Mouse (Mus musculus) splenic B cell, adult 2 months (primary cell): Measurements from ENCODE around the gene Trrap.
A peak's percentile ranks its signal among the peaks of the same experiment; 100 is the strongest.

ENCODE experiments used
- DNase-seq: peaks from one replicate; pipeline ENCODE4 v3.0.0-alpha.2; 2011; ENCODE audit warnings: low read depth, low spot score
- H3K27me3 ChIP-seq: 2 replicates; pipeline ENCODE4 v1.6.1; 2012; ENCODE audit warnings: mild to moderate bottlenecking, low read length, moderate library complexity, mixed read lengths; ENCODE audit not compliant: control insufficient read depth, poor library complexity, insufficient read depth, severe bottlenecking
- H3K36me3 ChIP-seq: 2 replicates; pipeline ENCODE4 v1.6.1; 2012; ENCODE audit warnings: mild to moderate bottlenecking, low read length, moderate library complexity, mixed read lengths; ENCODE audit not compliant: control insufficient read depth, poor library complexity, insufficient read depth, severe bottlenecking

The Trrap gene

DNA sequence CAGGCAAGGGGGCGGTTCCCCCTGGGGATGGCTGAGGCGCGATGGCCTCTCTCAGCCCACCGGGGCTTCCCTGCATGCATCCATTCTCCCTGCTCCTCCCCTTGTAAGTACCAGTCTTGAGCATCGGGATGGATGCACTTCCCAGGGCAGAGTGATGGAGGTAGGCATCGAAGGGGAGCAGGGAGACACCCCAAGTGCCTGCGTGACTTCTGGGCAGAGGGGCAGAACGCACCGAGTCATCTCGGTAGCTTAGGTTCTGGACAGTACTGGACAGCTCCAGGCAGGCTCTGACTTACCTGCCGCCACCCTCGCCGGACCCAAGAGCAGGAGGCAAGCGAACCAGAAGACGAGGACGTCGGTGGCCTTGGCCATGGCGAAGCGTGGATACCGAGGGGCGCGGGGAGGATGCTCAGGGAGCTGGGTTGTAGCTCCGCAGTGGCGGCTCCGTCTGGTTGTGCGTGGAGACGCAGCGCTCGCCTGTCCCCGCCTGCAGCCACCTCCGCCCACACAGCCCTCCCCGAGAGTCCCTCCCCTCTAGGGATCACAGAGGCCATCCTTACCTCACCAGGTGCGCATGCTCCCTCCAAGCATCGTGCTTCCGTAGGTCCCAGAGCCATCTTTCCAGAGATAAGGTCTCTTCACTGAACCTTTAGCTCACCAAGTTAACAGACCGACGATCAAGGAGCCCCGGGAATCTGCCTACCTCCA lies 6.2 kb upstream of the Trrap start, which contains the start of gene Tmem130:
Gene Tmem130, minus strand, starts transcription at position 658 of the 708 bp plus-strand sequence.
- peak; percentile 11 for DNase-seq
- Histone ChIP-seq H3K27me3 (no peaks in the 10 kb centered on the region), H3K36me3 (no peaks in the 10 kb centered on the region)

DNA sequence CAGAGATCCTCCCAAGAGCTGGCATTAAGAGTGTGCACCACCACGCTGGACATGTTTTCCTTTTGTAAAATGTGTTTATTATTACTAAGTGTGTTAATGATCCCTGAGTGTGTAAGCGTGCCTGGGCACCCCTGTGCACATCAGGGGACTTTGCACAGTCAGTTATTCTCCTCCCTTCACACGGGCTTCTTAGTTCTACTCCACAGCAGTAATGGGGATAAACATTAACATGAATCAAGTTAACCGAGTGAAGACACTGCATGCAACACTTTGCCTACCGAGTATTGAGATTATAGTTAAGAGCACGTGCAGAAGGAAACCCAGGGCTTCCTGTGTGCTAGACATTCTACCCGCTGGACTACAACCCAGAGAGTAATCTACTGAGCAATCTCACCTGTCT lies 1.5 kb upstream of the Trrap start:
- H3K36me3 ChIP-seq = no peaks in the 10 kb centered on the region
- no peak for DNase-seq
- H3K27me3 ChIP-seq = no peaks in the 10 kb centered on the region

DNA sequence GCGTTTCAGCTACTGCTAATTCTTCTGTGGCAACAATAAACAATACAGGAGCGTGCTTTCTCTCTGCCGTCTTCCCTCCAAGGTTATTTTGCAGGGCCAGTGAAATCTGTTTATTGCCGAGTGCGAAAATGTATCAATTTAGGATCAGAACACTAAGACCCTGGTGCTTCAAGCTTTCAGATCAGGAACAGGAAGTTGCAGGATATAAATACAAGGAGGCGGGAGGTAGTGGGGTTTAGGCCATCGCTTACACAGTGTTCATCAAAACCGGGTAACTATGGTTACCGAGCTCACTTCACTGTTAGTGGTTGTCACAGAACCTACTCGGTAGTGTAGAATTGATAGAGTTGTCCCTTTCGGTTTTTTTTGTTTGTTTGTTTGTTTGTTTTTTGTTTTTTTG lies 886 bp upstream of the Trrap start:
- no peak for DNase-seq
- Histone ChIP-seq H3K36me3 (no peaks in the 10 kb centered on the region), H3K27me3 (no peaks in the 10 kb centered on the region)

DNA sequence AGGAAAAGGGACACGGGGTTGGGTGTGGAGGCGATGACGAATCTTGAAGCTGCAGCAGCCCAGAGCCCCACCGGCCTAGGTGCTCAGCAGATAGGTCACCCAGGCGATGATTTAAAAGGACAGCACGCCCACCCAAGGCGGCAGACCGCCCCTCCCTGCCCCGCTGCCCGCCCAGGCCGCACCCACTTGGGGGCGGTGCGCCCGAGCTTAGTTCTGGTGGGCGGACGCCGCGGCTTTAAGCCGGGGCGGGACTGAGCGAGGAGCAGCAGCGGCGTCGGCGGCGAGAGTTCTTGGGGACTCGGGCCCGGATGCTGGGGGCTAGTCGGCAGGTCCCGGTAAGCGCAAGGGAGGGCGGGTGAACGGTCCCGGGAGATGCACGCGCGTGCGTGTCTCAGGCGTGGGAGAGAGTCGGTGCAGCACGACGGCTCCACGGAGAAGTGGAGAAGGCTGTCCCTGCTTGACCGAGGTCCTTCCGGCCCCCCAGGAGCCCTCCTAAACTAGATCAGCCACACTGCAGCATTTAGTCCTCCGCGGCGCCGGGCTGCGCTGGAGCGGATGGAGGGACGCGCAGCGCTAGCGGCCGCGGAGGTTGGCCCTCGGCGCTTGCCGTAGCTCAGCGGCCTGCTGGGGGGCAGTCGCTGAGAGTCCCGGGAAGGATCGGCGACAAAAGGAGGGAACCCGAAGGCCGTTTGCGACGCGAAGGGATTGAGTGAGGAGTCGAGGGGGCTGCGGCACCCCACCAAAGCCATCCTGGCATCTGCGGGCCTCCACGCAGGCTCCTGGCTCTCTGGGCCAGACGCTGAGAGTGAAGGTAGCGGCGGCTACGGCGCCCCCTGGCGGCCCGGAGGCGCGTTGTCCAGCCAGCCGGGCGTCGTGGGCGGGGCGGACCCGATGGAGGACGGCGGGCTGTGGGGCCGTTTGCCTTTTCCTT lies 644 bp downstream of the Trrap start:
- peak; percentile 95 for DNase-seq
- Histone ChIP-seq H3K27me3 (no peaks in the 10 kb centered on the region), H3K36me3 (no peaks in the 10 kb centered on the region; the same call in 1 of the 2 replicates)

DNA sequence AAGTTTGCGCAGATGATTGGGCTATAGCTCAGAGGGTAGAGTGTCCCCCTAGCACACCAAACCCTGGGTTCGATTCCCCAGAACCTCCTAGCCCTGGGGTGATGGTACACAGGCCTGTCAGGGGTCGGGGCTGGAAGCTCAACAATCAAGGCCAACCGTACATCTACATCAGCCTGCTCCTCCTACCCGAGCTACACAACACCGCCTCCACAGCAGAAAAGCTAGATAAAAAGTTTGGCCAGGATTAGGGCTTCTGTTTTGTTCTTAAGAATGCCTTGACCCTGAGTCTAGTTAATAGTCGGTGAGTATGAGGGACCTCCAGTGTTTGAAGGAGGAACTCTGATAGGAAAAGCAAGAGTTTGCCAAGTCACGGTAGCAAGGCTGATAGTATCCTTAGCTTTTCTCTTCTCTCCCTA lies 1.5 kb downstream of the Trrap start:
- Histone ChIP-seq H3K36me3 (no peaks in the 10 kb centered on the region; the same call in 1 of the 2 replicates), H3K27me3 (no peaks in the 10 kb centered on the region)
- no peak for DNase-seq

DNA sequence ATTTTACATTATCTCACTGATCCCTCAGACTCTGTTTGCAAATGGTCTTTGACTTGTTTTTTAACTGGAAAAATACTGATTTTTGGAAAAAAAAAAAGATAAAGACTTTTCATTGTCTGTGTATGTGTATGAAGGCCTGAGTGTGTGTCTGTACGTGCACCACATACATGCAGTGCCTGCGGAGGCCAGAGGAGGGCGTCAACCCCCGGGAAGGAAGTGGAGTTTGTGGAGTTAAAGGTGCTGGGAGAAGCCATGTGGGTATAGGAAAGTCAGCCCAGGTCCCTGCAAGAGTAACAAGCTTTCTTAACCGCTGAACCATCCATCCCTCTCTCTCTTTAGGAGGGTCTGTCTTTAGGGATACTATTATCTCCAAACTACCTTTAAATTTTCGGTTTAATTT lies 5.7 kb downstream of the Trrap start:
- Histone ChIP-seq H3K27me3 (no peaks in the 10 kb centered on the region), H3K36me3 (peaks cover 3% of the 10 kb centered on the region)
- DNase-seq = no peak

DNA sequence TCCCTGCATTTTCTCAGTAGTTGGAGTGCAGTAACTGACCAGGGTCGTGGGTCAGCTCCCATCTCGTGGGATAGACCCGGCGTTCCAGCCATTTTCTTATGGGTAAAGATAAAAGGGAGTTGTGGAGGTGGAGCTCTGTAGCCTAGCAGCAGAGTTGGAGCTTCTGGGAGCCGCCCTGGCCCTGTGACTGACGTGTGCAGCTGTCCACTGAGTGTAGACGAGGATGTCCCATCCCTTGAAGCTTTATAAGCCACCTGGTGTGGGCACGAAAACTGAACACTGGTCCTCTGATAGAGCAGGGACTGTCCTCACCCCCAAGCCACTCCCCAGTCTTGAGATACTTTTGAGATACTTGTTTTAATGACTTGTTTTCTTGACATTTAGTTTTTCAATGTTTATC lies 13.1 kb downstream of the Trrap start:
- no peaks in the 10 kb centered on the region for H3K27me3 ChIP-seq
- no peak for DNase-seq
- H3K36me3 ChIP-seq = peaks cover 10% of the 10 kb centered on the region

DNA sequence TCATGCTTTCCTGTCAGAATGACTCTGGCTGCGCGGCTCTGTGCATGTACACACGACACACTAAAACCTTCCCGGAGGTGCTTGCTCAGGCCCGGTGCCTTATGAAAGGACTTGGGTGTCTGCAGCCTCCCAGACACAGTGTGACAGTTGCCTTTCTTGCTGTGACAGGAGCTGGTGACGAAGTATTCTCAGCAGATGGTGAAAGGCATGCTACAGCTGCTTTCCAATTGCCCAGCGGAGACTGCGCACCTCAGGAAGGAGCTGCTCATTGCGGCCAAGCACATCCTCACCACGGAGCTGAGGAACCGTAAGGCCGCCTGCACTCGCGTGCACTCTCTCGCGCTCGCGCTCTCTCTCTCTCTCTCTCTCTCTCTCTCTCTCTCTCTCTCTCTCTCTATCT lies 18.9 kb downstream of the Trrap start:
- Histone ChIP-seq H3K36me3 (peaks cover 23% of the 10 kb centered on the region), H3K27me3 (no peaks in the 10 kb centered on the region)
- no peak for DNase-seq

DNA sequence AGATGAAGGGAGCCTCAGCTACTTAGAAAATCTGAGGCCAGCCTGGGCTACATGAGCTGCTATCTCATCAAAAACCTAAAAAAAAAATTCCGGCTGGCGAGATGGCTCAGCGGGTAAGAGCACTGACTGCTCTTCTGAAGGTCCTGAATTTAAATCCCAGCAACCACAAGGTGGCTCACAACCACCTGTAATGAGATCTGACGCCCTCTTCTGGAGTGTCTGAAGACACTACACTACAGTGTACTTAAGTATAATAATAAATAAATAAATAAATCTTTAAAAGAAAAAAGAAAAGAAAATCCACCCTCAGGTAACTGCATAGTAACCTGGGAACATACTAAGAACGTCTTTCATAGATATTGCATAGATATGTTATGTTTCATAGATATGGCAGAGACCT lies 25.8 kb downstream of the Trrap start:
- Histone ChIP-seq H3K36me3 (peaks cover 36% of the 10 kb centered on the region), H3K27me3 (no peaks in the 10 kb centered on the region)
- no peak for DNase-seq

DNA sequence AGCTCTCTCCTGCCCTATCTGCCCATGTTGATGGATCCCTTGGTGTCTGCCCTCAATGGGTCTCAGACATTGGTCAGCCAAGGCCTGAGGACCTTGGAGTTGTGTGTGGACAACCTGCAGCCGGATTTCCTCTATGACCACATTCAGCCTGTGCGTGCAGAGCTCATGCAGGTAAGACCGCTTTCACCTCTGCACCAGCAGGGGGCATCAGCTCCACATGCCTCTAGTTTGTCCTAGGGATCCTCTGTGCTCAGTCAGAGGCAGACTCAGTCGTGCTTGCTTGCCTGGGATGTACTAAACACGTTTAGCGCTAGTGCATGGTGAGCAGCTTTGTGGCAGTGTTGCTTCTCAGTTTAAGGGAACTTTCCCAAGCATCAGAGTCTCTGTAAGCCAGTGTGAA lies 27.2 kb downstream of the Trrap start:
- peak; percentile 38 for DNase-seq
- H3K27me3 ChIP-seq = no peaks in the 10 kb centered on the region
- H3K36me3 ChIP-seq = peaks cover 36% of the 10 kb centered on the region

DNA sequence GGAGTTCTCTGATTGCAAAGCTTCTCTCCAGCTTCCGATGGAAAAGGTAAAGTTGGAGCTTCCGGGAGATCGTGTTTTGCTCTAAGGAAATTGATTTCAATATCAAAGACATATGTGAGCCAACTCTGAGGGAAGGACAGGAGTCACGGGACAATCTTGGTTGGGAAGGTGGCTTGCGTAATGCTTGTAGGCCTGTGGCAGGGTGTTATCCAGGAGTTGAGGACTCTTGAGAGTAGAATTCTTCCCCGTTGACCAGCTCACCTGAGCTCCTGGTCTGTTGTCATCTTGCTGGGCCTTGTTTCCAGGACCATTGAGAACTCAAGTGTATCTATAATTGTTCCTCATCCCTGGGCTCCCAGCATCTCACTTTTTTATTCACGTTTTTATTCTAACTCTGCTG lies 29.6 kb downstream of the Trrap start:
- H3K27me3 ChIP-seq = no peaks in the 10 kb centered on the region
- H3K36me3 ChIP-seq = peaks cover 39% of the 10 kb centered on the region
- DNase-seq = no peak

DNA sequence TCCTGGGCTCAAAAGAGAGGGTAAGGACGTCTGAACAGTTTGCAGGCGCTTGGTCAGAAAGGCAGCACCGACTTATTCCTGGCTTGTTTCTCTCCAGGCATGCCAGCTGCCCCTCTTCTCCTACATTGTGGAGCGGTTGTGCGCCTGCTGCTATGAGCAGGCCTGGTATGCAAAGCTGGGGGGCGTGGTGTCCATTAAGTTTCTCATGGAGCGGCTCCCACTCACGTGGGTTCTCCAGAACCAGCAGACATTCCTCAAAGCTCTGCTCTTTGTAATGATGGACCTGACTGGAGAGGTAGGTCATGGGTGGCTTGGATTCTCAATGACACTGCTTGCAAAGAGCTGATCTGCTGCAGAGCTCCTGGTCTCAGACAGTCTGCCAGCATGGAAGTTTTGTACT lies 35.5 kb downstream of the Trrap start:
- no peak for DNase-seq
- peaks cover 29% of the 10 kb centered on the region for H3K36me3 ChIP-seq

DNA sequence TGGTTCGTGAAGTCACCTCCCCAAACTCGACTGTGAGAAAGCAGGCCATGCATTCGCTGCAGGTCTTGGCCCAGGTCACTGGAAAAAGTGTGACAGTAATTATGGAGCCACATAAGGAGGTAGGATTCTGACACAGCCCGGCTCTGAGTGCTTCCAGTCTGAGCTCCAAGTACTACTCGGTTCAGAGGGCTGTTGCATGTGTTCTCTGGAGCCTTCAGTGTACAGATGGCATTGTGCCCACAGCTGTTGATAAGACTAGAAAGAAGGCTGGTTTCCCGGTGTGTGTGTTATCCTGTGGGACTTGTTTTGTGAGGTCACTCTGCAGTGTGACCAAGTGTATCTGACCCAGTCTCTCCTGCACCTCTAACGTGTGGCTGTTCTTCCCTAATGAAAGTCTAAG lies 36.6 kb downstream of the Trrap start:
- H3K36me3 ChIP-seq = peaks cover 24% of the 10 kb centered on the region
- no peak for DNase-seq

More for the DNA sequence above, 35.5 kb downstream of the Trrap start:
- H3K27me3 ChIP-seq = no peaks in the 10 kb centered on the region

DNA sequence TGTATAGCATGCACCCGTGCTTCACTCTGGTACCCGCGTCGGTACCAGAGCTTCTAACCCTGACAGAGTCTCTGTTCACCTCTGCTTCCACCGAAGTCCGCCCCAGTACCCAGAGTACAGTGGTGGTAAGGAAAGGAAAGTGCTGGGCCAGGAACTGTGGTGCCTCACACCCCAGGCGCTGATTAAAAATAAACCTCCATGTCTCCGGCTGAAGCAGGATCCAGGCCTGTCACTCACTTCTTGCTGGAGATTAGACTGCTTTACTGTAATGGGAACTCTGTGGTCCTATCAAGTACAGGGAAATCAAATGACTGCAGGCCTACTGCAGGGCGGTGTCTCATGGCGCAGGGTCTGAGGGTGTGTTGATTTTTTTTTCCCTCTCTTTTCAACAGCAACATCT lies 39.4 kb downstream of the Trrap start:
- DNase-seq = no peak

More for the DNA sequence above, 36.6 kb downstream of the Trrap start:
- H3K27me3 ChIP-seq = no peaks in the 10 kb centered on the region

More for the DNA sequence above, 39.4 kb downstream of the Trrap start:
- Histone ChIP-seq H3K27me3 (no peaks in the 10 kb centered on the region), H3K36me3 (peaks cover 9% of the 10 kb centered on the region)
